Mouse (Mus musculus) adrenal gland, postnatal 4 days (tissue): ENCODE measurements around the gene Map2k2. TPM values are rescaled to one million over a fixed set of nuclear protein-coding genes. Genes with fewer than 3 reads are reported as not detected.

Experiments
- DNase-seq, 2 experiments: peaks; one replicate each; pipeline ENCODE4 v3.0.0; 2021 to 2022; ENCODE audit warnings: low spot score in 2 of 2, mixed read lengths in 2 of 2
- total RNA-seq, 2 experiments: library from RNA; stranded (reverse); gene quantifications; 2 replicates each; pipeline ENCODE4 v1.2.3; 2021

Gene Map2k2
- total RNA-seq, 2 experiments from 2014 or later = 149 to 157 TPM

DNA sequence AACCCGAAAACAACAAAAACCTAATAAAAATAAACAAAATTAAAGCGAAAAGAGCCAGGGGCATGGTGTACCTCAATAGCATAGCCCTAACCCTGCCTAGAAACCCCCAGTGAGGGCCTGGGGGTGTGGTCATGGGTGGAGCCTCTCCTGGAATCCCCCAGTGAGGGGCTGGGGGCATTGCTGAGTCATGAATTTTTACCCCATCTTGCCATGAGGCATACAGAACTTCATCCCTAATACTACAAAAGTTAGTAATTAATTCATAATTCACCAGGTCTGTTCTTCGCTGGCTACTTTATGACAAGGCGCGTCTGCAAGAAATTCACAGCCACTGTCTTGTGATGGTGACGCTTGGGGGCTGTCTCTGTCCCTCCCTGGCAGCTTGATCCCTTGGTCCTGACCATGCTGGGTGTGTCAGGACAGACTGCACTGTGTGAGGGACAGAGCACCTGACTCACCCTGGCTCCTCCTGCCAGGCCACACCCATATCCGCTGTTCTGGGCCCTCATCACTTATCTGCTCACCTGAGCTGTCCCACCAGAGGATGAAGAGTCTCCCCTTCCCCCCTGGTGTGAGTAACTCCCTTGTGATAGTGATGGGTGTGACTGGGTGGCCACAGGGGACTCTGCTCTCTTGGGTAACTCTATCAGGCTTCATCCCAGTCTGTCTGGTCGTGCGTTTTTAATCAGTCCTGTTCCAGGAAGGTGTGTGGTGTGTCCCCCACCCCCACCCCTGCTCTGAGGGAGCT, 10.6 kb upstream of the Map2k2 start:
- DNase-seq = no peak

DNA sequence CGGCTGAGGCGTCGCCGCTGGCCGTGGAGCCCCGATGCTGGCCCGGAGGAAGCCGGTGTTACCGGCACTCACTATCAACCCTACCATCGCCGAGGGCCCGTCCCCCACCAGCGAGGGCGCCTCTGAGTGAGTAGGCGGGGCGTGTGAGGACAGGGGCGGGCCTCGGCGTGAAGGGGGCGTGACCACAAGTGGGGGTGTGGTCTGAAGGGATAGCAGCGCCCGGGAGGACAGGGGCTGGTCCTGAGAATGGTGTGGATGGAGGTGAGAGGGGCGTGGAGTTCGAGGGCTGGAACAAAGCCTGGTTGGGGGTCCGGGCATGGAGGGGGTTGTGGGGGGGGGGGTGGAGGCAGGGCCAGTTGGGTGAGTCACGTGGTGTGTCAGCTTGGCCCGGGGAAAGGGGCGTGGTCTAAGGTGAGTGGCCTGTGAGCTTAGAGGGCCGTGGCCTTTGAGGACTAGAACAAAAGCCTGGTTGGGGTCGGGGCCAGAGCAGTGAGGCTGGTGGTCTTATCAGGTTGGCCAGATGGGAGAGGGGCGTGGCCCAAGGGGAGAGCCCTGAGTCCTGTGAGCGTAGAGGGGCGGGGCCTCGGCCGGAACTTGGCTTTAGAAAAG, 502 bp downstream of the Map2k2 start:
- DNase-seq = peak; percentile 72 to 86

GRCm38 (mm10) chr10:81112946-81113345, 7.2 kb downstream of the Map2k2 start:
- no peak for DNase-seq

GRCm38 (mm10) chr10:81119625-81120024, 13.9 kb downstream of the Map2k2 start:
- DNase-seq = no peak

- no peak for DNase-seq
These were observed 14.9 kb downstream of the Map2k2 start for GRCm38 (mm10) chr10:81120650-81121049.

DNA sequence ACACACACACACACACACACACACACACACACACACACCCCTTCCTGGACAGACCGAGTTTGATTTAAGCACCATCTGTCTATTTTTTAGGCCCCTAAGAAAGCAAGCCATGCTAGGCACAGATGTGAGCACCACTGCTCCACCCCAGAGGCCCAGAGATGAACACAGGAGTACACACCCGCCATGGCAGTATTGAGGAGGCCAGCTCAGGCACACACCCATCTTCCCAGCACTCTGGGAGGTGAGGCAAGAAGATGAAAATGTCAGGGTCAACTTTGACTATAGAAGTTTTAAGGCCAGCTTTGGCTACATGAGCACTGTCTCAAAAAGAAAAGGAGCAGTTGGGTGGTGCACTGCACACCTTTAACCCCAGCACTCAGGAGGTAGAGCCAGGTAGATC, 17.2 kb downstream of the Map2k2 start:
- no peak for DNase-seq

GRCm38 (mm10) chr10:81123500-81123899, 17.8 kb downstream of the Map2k2 start:
- DNase-seq = no peak

DNA sequence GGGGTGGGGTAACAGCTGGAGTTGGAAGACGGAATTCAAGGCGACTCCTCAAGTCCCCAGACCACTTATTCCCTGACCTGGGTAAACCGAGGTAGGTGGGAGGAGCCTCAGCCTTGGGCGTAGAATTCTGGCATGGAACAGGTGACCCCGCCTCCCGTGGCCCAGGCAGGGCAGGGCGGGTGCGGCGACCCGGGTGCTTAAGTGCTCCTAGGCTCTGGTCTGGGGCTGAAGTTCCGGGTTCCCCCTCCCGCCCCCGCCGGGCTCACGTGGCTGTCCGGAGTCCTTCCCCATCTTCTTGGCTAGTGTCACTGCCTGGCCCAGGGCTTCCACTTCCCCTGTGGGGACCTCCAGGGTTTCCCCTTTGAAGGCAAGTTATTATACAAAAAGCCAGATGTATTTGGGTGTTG, 28.5 kb downstream of the Map2k2 start:
- no peak for DNase-seq

GRCm38 (mm10) chr10:81134966-81135681, 29.4 kb downstream of the Map2k2 start, which contains the start of gene Zbtb7a:
Zbtb7a (plus strand) TSS chr10:81135220.
- DNase-seq = no peak

DNA sequence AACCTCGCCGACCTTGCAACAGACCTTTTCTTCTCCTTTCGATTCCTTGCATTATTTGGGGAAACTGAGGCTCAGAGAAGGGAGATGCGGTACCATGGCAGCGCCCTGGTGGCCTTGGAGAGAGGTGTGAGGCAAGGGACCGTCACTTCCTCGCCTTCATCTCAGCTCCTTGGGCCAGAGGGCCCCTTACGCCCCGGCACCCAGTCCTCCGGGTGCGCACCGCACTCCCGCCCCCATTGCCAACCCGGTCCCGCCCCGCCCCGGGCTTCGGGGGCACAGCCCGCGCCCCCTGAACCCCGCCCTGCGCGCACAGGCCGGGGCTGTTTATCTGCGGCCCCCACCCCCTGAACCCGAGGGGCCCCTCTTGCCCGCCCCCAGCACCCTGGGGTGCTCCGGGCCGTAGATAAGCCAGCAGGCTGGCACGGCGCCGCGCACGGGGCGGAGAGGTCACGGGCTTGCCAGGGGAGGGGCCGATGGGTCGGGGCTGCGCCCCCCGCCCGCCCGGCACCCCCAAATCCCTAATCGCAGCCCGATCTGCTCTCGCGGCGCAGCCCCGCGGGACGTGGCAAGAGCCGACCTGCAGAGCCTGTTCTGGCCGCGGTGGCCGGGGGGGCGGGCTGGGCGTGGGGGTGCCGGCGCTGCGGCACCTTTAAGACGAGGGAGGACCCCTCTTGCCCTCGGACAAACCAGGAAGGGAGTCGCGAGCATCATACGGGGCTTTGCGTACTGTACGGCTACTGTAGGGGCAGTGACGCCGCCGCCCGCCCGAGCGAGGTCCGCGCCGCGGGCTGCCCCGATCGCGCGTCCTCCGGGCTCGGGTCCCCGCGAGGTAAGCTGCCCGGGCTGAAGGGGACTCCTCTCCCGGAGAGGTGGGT, 30.4 kb downstream of the Map2k2 start:
- peak in 1 of 2 experiments; percentile 63 for DNase-seq

GRCm38 (mm10) chr10:81136706-81137231, 31.1 kb downstream of the Map2k2 start:
- DNase-seq = peak; percentile 63 to 72

DNA sequence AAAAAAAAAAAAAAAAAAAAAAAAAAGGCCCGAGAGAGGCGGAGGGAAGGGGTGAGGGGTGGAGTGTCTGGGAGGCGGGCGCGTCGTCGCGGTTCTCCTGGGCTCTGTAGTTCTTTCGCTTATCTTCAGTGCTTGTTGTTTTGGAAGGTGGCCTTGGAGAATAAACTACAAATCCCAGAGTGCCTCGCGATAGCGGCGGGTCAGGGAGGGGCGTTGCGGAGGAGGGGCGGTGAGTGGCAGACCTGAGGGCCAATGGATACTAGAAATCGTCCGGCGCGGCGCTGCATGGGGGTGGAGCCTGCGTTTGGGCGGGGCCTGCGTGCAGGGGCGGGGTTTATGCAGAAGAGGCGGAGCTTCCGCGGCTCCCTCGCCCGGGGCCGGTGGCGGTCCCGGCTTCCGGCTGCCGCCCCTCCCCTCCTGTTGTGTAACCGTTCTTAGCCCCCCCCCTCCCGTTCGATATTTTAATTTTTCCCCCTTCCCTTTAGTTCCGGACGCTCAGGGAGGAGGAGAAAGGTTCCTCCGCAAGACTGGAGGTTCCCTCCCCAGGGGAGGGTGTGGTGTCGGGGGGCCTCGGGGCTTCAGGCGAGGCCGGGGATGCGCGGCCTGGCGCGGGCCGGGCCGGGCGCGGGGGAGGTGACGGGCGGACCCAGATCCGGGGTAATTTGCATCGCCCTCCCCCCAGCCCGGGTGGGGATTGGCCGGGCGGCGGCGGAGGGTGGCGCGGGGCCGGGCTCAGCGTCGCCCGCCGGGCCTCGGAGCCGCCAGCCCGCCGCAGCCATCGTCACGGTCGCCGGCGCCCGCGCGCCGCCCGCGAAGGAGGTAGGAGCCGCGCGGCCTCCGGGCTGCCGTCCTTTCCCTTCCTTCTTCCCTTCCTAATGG, 31.8 kb downstream of the Map2k2 start:
- peak; percentile 99 for DNase-seq

GRCm38 (mm10) chr10:81138131-81138782, 32.5 kb downstream of the Map2k2 start:
- no peak for DNase-seq

GRCm38 (mm10) chr10:81138821-81139528, 33.3 kb downstream of the Map2k2 start:
- DNase-seq = no peak

DNA sequence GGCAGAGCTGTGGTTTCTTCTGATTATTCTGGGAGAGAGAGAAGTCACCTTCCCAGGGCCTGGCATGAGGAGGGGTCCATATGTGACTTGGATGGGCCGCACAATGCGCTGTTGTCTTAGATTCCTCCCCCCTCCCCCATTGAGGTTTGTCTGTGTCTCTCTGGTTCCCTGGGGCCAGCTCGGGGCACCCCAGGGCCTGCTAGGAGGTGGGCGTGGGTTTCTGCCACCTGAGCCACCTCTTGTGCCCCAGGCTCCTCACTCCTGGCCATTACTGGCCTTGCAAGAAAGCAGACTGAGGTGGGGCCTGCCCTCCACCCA, 33.8 kb downstream of the Map2k2 start:
- no peak for DNase-seq

- DNase-seq = no peak
These were observed 34.3 kb downstream of the Map2k2 start for GRCm38 (mm10) chr10:81140005-81140404.

GRCm38 (mm10) chr10:81140717-81141454, 35.2 kb downstream of the Map2k2 start:
- no peak for DNase-seq
